ENCODE assay signal across 13 mouse cellular contexts in the genomic region with DNA sequence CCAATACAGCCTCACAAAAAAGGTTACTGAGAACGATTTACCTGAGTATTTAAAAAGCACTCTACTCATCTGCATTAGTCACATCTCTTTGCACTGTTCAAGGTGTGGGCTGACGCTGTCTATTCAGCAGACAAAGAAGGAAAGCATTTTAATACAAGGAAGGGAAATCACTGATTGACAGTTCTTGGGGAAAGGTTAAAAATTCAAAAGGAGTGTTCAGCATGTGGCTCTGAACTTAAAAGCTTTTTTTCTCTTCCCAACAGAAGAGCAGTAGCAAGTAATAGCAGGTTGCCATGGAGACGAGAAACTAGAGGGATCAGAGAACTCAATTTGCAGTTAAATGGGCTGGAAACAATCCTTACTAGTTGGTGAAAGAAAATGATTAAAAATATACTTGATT.
DNase-seq lines count a peak whose midpoint lies in the region; ATAC-seq and TF ChIP-seq lines count a peak whose summit lies in the region.
"Had no signal": no experiment of that assay in that cellular context is flagged by ENCODE, and none has a peak within 500 bp of the region (broad histone marks: within the 10 kb centered on the region; RNA-seq: fewer than 3 reads in every experiment).

No protein-coding gene starts in this region.

- peak; percentile 54 for DNase-seq in embryonic facial prominence, embryonic 11.5 days (ENCODE audit: low spot score)
- DNase-seq in embryonic facial prominence, embryonic 10.5 days (ENCODE audit: low spot score) = no peak
- no peak for DNase-seq in midbrain, embryonic 11.5 days (ENCODE audit: low spot score, missing footprints)
- peak; percentile 75 for DNase-seq in forebrain, postnatal 0 days
- no peak for DNase-seq in adipocyte (ENCODE audit: low spot score)
- DNase-seq: cerebellum, adult 9-11 months; gastrocnemius, postnatal 25 days; kidney, adult 18-20 months; lung, postnatal 10 days had no signal

- no peak overlapping the region for H3K4me2 ChIP-seq in embryonic facial prominence, embryonic 11.5 days (ENCODE audit: low read depth, low read length)
- no peak overlapping the region for H3K4me2 ChIP-seq in midbrain, embryonic 12.5 days (replicated peaks)
- no peak overlapping the region for H3K4me2 ChIP-seq in midbrain, embryonic 11.5 days
- no peak overlapping the region for H3K4me2 ChIP-seq in forebrain, postnatal 0 days (ENCODE audit: low read depth)
- H3K4me2 ChIP-seq in neural tube, embryonic 15.5 days = no peak overlapping the region
- no peak overlapping the region for H3K4me2 ChIP-seq in intestine, embryonic 16.5 days (ENCODE audit: low read depth, low read length)
- H3K4me2 ChIP-seq: liver, embryonic 11.5 days had no signal

- WGBS in embryonic facial prominence, embryonic 11.5 days = 52% methylated on average over 3 of the region's 3 CpGs
- WGBS in embryonic facial prominence, embryonic 10.5 days = 51% methylated on average over 3 of the region's 3 CpGs
- WGBS in midbrain, embryonic 12.5 days = 18% methylated on average over 3 of the region's 3 CpGs
- WGBS in midbrain, embryonic 11.5 days = 17% methylated on average over 3 of the region's 3 CpGs
- 8% methylated on average over 3 of the region's 3 CpGs for WGBS in forebrain, postnatal 0 days
- WGBS in neural tube, embryonic 15.5 days = 12% methylated on average over 3 of the region's 3 CpGs
- WGBS in intestine, embryonic 16.5 days = 78% methylated on average over 3 of the region's 3 CpGs

- no peaks in the 10 kb centered on the region for H3K27me3 ChIP-seq in embryonic facial prominence, embryonic 11.5 days (ENCODE audit: control insufficient read depth, insufficient read depth, low read length)
- H3K27me3 ChIP-seq in embryonic facial prominence, embryonic 10.5 days (replicated peaks; ENCODE audit: low read depth, poor library complexity, severe bottlenecking) = peaks cover 7% of the 10 kb centered on the region; the same call in 1 of the 2 replicates
- H3K27me3 ChIP-seq in midbrain, embryonic 12.5 days = peaks cover 13% of the 10 kb centered on the region
- no peaks in the 10 kb centered on the region for H3K27me3 ChIP-seq in midbrain, embryonic 11.5 days (ENCODE audit: control insufficient read depth, insufficient read depth, low read length)
- H3K27me3 ChIP-seq in forebrain, postnatal 0 days (ENCODE audit: insufficient read depth, low read length) = no peaks in the 10 kb centered on the region
- H3K27me3 ChIP-seq in neural tube, embryonic 15.5 days (replicated peaks) = no peaks in the 10 kb centered on the region
- no peaks in the 10 kb centered on the region for H3K27me3 ChIP-seq in intestine, embryonic 16.5 days (replicated peaks; ENCODE audit: control insufficient read depth, insufficient read depth, low read length)

- no peaks in the 10 kb centered on the region for H3K36me3 ChIP-seq in embryonic facial prominence, embryonic 11.5 days (replicated peaks; ENCODE audit: control insufficient read depth, insufficient read depth, low read depth, low read length)
- H3K36me3 ChIP-seq in embryonic facial prominence, embryonic 10.5 days (replicated peaks) = 0 out of 2 replicates have a peak, but pooled peaks cover 4% of the 10 kb centered on the region
- no peaks in the 10 kb centered on the region for H3K36me3 ChIP-seq in midbrain, embryonic 12.5 days
- H3K36me3 ChIP-seq in midbrain, embryonic 11.5 days (ENCODE audit: control insufficient read depth, insufficient read depth, low read length) = no peaks in the 10 kb centered on the region
- no peaks in the 10 kb centered on the region for H3K36me3 ChIP-seq in forebrain, postnatal 0 days (ENCODE audit: insufficient read depth)
- H3K36me3 ChIP-seq in neural tube, embryonic 15.5 days = peaks cover 11% of the 10 kb centered on the region; the same call in 1 of the 2 replicates
- no peaks in the 10 kb centered on the region for H3K36me3 ChIP-seq in intestine, embryonic 16.5 days (ENCODE audit: control insufficient read depth, insufficient read depth, low read length)

- no peaks in the 10 kb centered on the region for H3K9me3 ChIP-seq in embryonic facial prominence, embryonic 11.5 days (replicated peaks; ENCODE audit: control insufficient read depth, low read length)
- no peaks in the 10 kb centered on the region for H3K9me3 ChIP-seq in embryonic facial prominence, embryonic 10.5 days
- no peaks in the 10 kb centered on the region for H3K9me3 ChIP-seq in midbrain, embryonic 12.5 days
- no peaks in the 10 kb centered on the region for H3K9me3 ChIP-seq in midbrain, embryonic 11.5 days (ENCODE audit: control insufficient read depth, low read length)
- H3K9me3 ChIP-seq in forebrain, postnatal 0 days (ENCODE audit: low read length) = no peaks in the 10 kb centered on the region
- no peaks in the 10 kb centered on the region for H3K9me3 ChIP-seq in neural tube, embryonic 15.5 days (replicated peaks)
- H3K9me3 ChIP-seq in intestine, embryonic 16.5 days (ENCODE audit: control insufficient read depth, low read length) = no peaks in the 10 kb centered on the region

- no peak for TF ChIP-seq CTCF in forebrain, postnatal 0 days (IDR thresholded peaks at IDR 0.05; ENCODE audit: low read depth)

- H3K4me3 ChIP-seq in embryonic facial prominence, embryonic 11.5 days (ENCODE audit: low read depth, low read length) = no peak overlapping the region
- no peak overlapping the region for H3K4me3 ChIP-seq in embryonic facial prominence, embryonic 10.5 days
- no peak overlapping the region for H3K4me3 ChIP-seq in midbrain, embryonic 12.5 days
- H3K4me3 ChIP-seq in midbrain, embryonic 11.5 days (ENCODE audit: low read depth, low read length) = no peak overlapping the region
- no peak overlapping the region for H3K4me3 ChIP-seq in forebrain, postnatal 0 days (ENCODE audit: low read depth, low read length)
- no peak overlapping the region for H3K4me3 ChIP-seq in neural tube, embryonic 15.5 days (replicated peaks)
- H3K4me3 ChIP-seq in intestine, embryonic 16.5 days (ENCODE audit: low read length) = no peak overlapping the region

- ATAC-seq in embryonic facial prominence, embryonic 11.5 days (replicated peaks; ENCODE audit: insufficient number of reproducible peaks, low FRiP score, low TSS enrichment, low read depth) = no peak
- no peak for ATAC-seq in midbrain, embryonic 12.5 days (ENCODE audit: low FRiP score, low read depth)
- ATAC-seq in midbrain, embryonic 11.5 days (ENCODE audit: low FRiP score) = no peak
- peak; percentile 91 for ATAC-seq in forebrain, postnatal 0 days
- ATAC-seq in neural tube, embryonic 15.5 days (ENCODE audit: low FRiP score) = no peak
- ATAC-seq in intestine, embryonic 16.5 days = no peak

- no peak overlapping the region for H3K27ac ChIP-seq in embryonic facial prominence, embryonic 11.5 days (replicated peaks; ENCODE audit: low read depth, low read length)
- no peak overlapping the region for H3K27ac ChIP-seq in embryonic facial prominence, embryonic 10.5 days (replicated peaks)
- peak overlapping the region; percentile 43 for H3K27ac ChIP-seq in midbrain, embryonic 12.5 days (replicated peaks)
- no peak overlapping the region for H3K27ac ChIP-seq in midbrain, embryonic 11.5 days (ENCODE audit: low read depth, low read length)
- peak overlapping the region; percentile 71 for H3K27ac ChIP-seq in forebrain, postnatal 0 days (ENCODE audit: low read depth, low read length)
- H3K27ac ChIP-seq in neural tube, embryonic 15.5 days (replicated peaks) = peak overlapping the region; percentile 78
- no peak overlapping the region for H3K27ac ChIP-seq in intestine, embryonic 16.5 days (ENCODE audit: low read length)

- no peaks in the 10 kb centered on the region for H3K4me1 ChIP-seq in embryonic facial prominence, embryonic 11.5 days (ENCODE audit: control insufficient read depth, insufficient read depth, low read length)
- peaks cover 15% of the 10 kb centered on the region for H3K4me1 ChIP-seq in embryonic facial prominence, embryonic 10.5 days
- H3K4me1 ChIP-seq in midbrain, embryonic 12.5 days = peaks cover 34% of the 10 kb centered on the region
- H3K4me1 ChIP-seq in midbrain, embryonic 11.5 days (ENCODE audit: control insufficient read depth, insufficient read depth, low read length) = peaks cover 13% of the 10 kb centered on the region
- peaks cover 19% of the 10 kb centered on the region for H3K4me1 ChIP-seq in forebrain, postnatal 0 days (ENCODE audit: insufficient read depth)
- H3K4me1 ChIP-seq in neural tube, embryonic 15.5 days = peaks cover 24% of the 10 kb centered on the region
- H3K4me1 ChIP-seq in intestine, embryonic 16.5 days (ENCODE audit: control insufficient read depth, insufficient read depth, low read length) = no peaks in the 10 kb centered on the region

- no peak overlapping the region for H3K9ac ChIP-seq in embryonic facial prominence, embryonic 11.5 days (replicated peaks; ENCODE audit: low read length)
- no peak overlapping the region for H3K9ac ChIP-seq in midbrain, embryonic 12.5 days (replicated peaks)
- no peak overlapping the region for H3K9ac ChIP-seq in midbrain, embryonic 11.5 days (ENCODE audit: low read length)
- no peak overlapping the region for H3K9ac ChIP-seq in forebrain, postnatal 0 days
- no peak overlapping the region for H3K9ac ChIP-seq in neural tube, embryonic 15.5 days (replicated peaks)
- H3K9ac ChIP-seq in intestine, embryonic 16.5 days (ENCODE audit: low read depth, low read length) = no peak overlapping the region

Comparison
In these comparisons a context has a peak if more than half of its experiments do, and no peak if none do; other contexts are left out.
1. DNase-seq: peak in embryonic facial prominence, embryonic 11.5 days (single experiment) and forebrain, postnatal 0 days (single experiment); none in embryonic facial prominence, embryonic 10.5 days (single experiment), midbrain, embryonic 11.5 days (single experiment) and adipocyte (single experiment).
2. H3K27ac ChIP-seq: peak in midbrain, embryonic 12.5 days (single experiment), forebrain, postnatal 0 days (single experiment) and neural tube, embryonic 15.5 days (single experiment); none in embryonic facial prominence, embryonic 11.5 days (single experiment), embryonic facial prominence, embryonic 10.5 days (single experiment), midbrain, embryonic 11.5 days (single experiment) and intestine, embryonic 16.5 days (single experiment).